ENCODE assay signal across 8 mouse cellular contexts in genomic region chr5:124498221-124498876, GRCm38 (mm10). TPM values are rescaled to one million over a fixed set of nuclear protein-coding genes. Genes with fewer than 3 reads are reported as not detected.
DNase-seq lines count a peak whose midpoint lies in the region; ATAC-seq lines count a peak whose summit lies in the region.

No protein-coding gene starts in this region.

- ATAC-seq in megakaryocyte-erythroid progenitor cell, adult 5-6 weeks (replicated peaks; ENCODE audit: low FRiP score, low TSS enrichment, poor library complexity, severe bottlenecking), result peak; percentile 62

- peak; percentile 49 for DNase-seq in ovary, postnatal 36 days (ENCODE audit: low spot score)
- no peak for DNase-seq in ovary, postnatal 14 days (ENCODE audit: low spot score)
- peak; percentile 99 for DNase-seq in heart, adult 11 months
- peak; percentile 65 for DNase-seq in kidney, postnatal 10 days
- no peak for DNase-seq in urinary bladder, postnatal 4 days (ENCODE audit: low spot score in 2 of 2)
- DNase-seq in layer of hippocampus, adult 9-10 months (ENCODE audit: low spot score), result no peak
- DNase-seq in layer of hippocampus, adult 8-10 months (ENCODE audit: low spot score in 2 of 2), result no peak

RNA-seq across cellular contexts. Expression of gene Snrnp35, which starts 15.4 kb away (rescaled TPM):
- total RNA-seq in megakaryocyte-erythroid progenitor cell, adult 5-6 weeks (2014; fragmentation: Nextera tagmentation), result 6.1 and 9.4 TPM in 2 replicates
- 3.2 and 11.1 TPM in 2 replicates for total RNA-seq in megakaryocyte-erythroid progenitor cell, adult 5-6 weeks (2017)
- 10 to 100 TPM; 25.7 to 31.5 (median 28.6) TPM for total RNA-seq in layer of hippocampus, adult 8-10 months (2022)

RNA-seq across cellular contexts. Expression of gene Rilpl2, which starts 20.2 kb away (rescaled TPM):
- total RNA-seq in megakaryocyte-erythroid progenitor cell, adult 5-6 weeks (2014; fragmentation: Nextera tagmentation), result 16.1 and 18.0 TPM in 2 replicates
- 13.8 and 19.0 TPM in 2 replicates for total RNA-seq in megakaryocyte-erythroid progenitor cell, adult 5-6 weeks (2017)
- total RNA-seq in layer of hippocampus, adult 8-10 months (2022), result 10 to 100 TPM; 15.5 to 21.0 (median 17.2) TPM

RNA-seq across cellular contexts. Expression of gene Rilpl1, which starts 32.8 kb away (rescaled TPM):
- 2.4 TPM in 1 of 2 replicates, not detected in the other for total RNA-seq in megakaryocyte-erythroid progenitor cell, adult 5-6 weeks (2014; fragmentation: Nextera tagmentation)
- 2.2 and 6.6 TPM in 2 replicates for total RNA-seq in megakaryocyte-erythroid progenitor cell, adult 5-6 weeks (2017)
- 10 to 100 TPM; 67.1 to 69.2 (median 68.8) TPM for total RNA-seq in layer of hippocampus, adult 8-10 months (2022)

RNA-seq across cellular contexts. Expression of gene Tmed2, which starts 42.1 kb away (rescaled TPM):
- total RNA-seq in megakaryocyte-erythroid progenitor cell, adult 5-6 weeks (2014; fragmentation: Nextera tagmentation), result 300 and 349 TPM in 2 replicates
- total RNA-seq in megakaryocyte-erythroid progenitor cell, adult 5-6 weeks (2017), result 809 and 870 TPM in 2 replicates
- 100 to 1,000 TPM; 100 to 117 (median 109) TPM for total RNA-seq in layer of hippocampus, adult 8-10 months (2022)

RNA-seq across cellular contexts. Expression of gene Ddx55, which starts 54.3 kb away (rescaled TPM):
- total RNA-seq in megakaryocyte-erythroid progenitor cell, adult 5-6 weeks (2014; fragmentation: Nextera tagmentation), result 27.4 and 28.9 TPM in 2 replicates
- 24.3 and 27.6 TPM in 2 replicates for total RNA-seq in megakaryocyte-erythroid progenitor cell, adult 5-6 weeks (2017)
- total RNA-seq in layer of hippocampus, adult 8-10 months (2022), result 10 to 100 TPM; 27.5 to 36.8 (median 29.6) TPM

Comparison
In these comparisons a context has a peak if more than half of its experiments do, and no peak if none do; other contexts are left out.
1. DNase-seq: peak in ovary, postnatal 36 days (single experiment), heart, adult 11 months (single experiment) and kidney, postnatal 10 days (single experiment); none in ovary, postnatal 14 days (single experiment), urinary bladder, postnatal 4 days (0 of 2), layer of hippocampus, adult 9-10 months (single experiment) and layer of hippocampus, adult 8-10 months (0 of 2).
2. RNA of gene Rilpl1, which starts 32.8 kb away (total RNA-seq): 67.1 to 69.2 TPM in layer of hippocampus, adult 8-10 months; 2.2 to 6.6 TPM in megakaryocyte-erythroid progenitor cell, adult 5-6 weeks; every median in the first group is over 4 times any median in the second.